Mouse (Mus musculus) neural tube, embryonic 13.5 days (tissue): ENCODE measurements at regions not wholly inside any gene's neighbourhood (a gene's known extent, or its start where the extent isn't known, plus 50 kb on each side); places are given as distances from the start of the nearest gene placed in this dataset.

ENCODE experiments used
- ATAC-seq: fragments of 200-750 bp; cut with Nextera tagmentation; 2 replicates; pipeline ENCODE4 v1.8.0; 2017; ENCODE audit warnings: low read depth, mild to moderate bottlenecking, moderate TSS enrichment, moderate library complexity
- H3K27ac ChIP-seq: fragments of 300-500 bp; sonication (generic); replicated peaks from 2 replicates; pipeline ENCODE4 v1.5.1; 2015; ENCODE audit warnings: moderate library complexity, mild to moderate bottlenecking, inconsistent platforms
- H3K27me3 ChIP-seq: fragments of 300-500 bp; sonication (generic); 2 replicates; pipeline ENCODE4 v1.6.1; 2015; ENCODE audit warnings: mild to moderate bottlenecking, inconsistent platforms
- H3K36me3 ChIP-seq: fragments of 300-500 bp; sonication (generic); 2 replicates; pipeline ENCODE4 v1.6.1; 2015; ENCODE audit warnings: mild to moderate bottlenecking, inconsistent platforms
- H3K4me1 ChIP-seq: fragments of 300-500 bp; sonication (generic); replicated peaks from 2 replicates; pipeline ENCODE4 v1.6.1; 2015; ENCODE audit warnings: inconsistent platforms
- H3K4me2 ChIP-seq: fragments of 300-500 bp; sonication (generic); 2 replicates; pipeline ENCODE4 v1.6.1; 2015; ENCODE audit warnings: inconsistent platforms, mild to moderate bottlenecking, moderate library complexity
- H3K4me3 ChIP-seq: fragments of 300-500 bp; sonication (generic); 2 replicates; pipeline ENCODE4 v1.5.1; 2015; ENCODE audit warnings: mild to moderate bottlenecking, inconsistent platforms
- H3K9ac ChIP-seq: fragments of 300-500 bp; sonication (generic); 2 replicates; pipeline ENCODE4 v1.6.1; 2015; ENCODE audit warnings: moderate library complexity, mild to moderate bottlenecking, inconsistent platforms
- H3K9me3 ChIP-seq: fragments of 300-500 bp; sonication (generic); 2 replicates; pipeline ENCODE4 v1.6.1; 2016; ENCODE audit warnings: inconsistent platforms
- WGBS: fragments of 180-500 bp; shearing (Covaris S2); methylation state at CpG from one replicate; pipeline ENCODE4 v1.1.7; 2015; 5-methylcytosine and 5-hydroxymethylcytosine counted together

- no peaks in the 10 kb centered on the region for H3K36me3 ChIP-seq
- ATAC-seq, result no peak
- H3K9ac ChIP-seq, result no peak overlapping the region
- WGBS, result 91% methylated on average over 9 of the region's 9 CpGs
- H3K4me1 ChIP-seq, result no peaks in the 10 kb centered on the region
- H3K4me3 ChIP-seq, result no peak overlapping the region
- no peaks in the 10 kb centered on the region for H3K27me3 ChIP-seq
- H3K27ac ChIP-seq, result no peak overlapping the region
- no peaks in the 10 kb centered on the region for H3K9me3 ChIP-seq
- no peak overlapping the region for H3K4me2 ChIP-seq
Observed at GRCm38 (mm10) chr14:106390546-106390945, 284.5 kb downstream of the Trim52 start.

DNA sequence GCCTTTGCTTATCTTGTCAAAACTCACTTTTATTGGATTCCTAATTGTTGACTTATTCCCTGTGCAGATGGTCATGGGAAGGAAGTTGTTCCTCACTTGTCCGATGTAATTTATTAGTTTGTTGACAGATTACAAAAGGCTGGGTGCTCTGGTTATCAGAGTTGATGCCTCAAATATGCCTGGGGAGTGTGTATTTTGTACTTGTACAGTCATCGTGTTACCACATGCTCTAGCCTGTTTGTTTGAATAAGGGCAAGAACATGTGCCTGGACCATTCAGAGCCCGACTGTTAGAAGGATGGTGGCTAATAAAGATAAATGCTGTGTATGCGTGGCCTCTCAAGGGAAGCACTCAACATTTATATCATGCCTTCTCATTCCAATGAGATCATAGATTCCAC, 288.0 kb downstream of the Trim52 start:
- Histone ChIP-seq H3K36me3 (no peaks in the 10 kb centered on the region), H3K4me1 (no peaks in the 10 kb centered on the region), H3K4me2 (no peak overlapping the region), H3K27me3 (no peaks in the 10 kb centered on the region), H3K9me3 (no peaks in the 10 kb centered on the region), H3K27ac (no peak overlapping the region), H3K4me3 (no peak overlapping the region), H3K9ac (no peak overlapping the region)
- no peak for ATAC-seq
- 77% methylated on average over 4 of the region's 4 CpGs for WGBS

GRCm38 (mm10) chr14:106412917-106413558, 307.0 kb downstream of the Trim52 start:
- Histone ChIP-seq H3K9me3 (no peaks in the 10 kb centered on the region), H3K9ac (no peak overlapping the region), H3K27ac (no peak overlapping the region), H3K4me2 (no peak overlapping the region), H3K36me3 (no peaks in the 10 kb centered on the region), H3K4me3 (no peak overlapping the region), H3K27me3 (no peaks in the 10 kb centered on the region), H3K4me1 (no peaks in the 10 kb centered on the region)
- WGBS, result 86% methylated on average over 2 of the region's 2 CpGs
- no peak for ATAC-seq

- Histone ChIP-seq H3K9me3 (no peaks in the 10 kb centered on the region), H3K27me3 (no peaks in the 10 kb centered on the region), H3K27ac (no peak overlapping the region), H3K9ac (no peak overlapping the region), H3K4me2 (no peak overlapping the region), H3K4me3 (no peak overlapping the region), H3K36me3 (no peaks in the 10 kb centered on the region), H3K4me1 (no peaks in the 10 kb centered on the region; the same call in 1 of the 2 replicates)
- no peak for ATAC-seq
- 56% methylated on average over 4 of the region's 4 CpGs for WGBS
Observed at GRCm38 (mm10) chr14:106424714-106425113, 318.7 kb downstream of the Trim52 start.

DNA sequence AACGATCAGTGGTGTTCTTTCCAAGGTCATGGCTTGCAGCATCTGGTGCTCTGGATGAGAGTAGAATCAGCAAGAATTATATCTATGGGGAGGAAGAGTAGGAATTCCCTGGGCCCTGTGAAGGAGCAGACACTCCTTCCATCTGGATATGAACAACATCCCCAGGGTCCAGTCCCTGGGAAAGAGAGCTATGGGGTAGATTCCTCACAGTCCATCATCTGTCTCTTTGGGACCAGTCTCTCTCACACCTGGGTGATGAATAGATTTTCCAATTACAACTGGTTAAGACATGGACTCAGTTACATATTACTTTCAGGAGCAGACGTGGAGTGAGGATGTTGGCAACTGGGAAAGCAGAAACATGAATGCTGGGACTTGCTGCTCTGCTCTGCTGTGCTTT, 322.6 kb downstream of the Trim52 start:
- H3K27me3 ChIP-seq, result no peaks in the 10 kb centered on the region
- 57% methylated on average over 2 of the region's 2 CpGs for WGBS
- no peak overlapping the region for H3K9ac ChIP-seq
- no peak overlapping the region for H3K4me3 ChIP-seq
- no peak overlapping the region for H3K4me2 ChIP-seq
- H3K36me3 ChIP-seq, result no peaks in the 10 kb centered on the region
- H3K27ac ChIP-seq, result no peak overlapping the region
- ATAC-seq, result no peak
- H3K9me3 ChIP-seq, result no peaks in the 10 kb centered on the region
- no peaks in the 10 kb centered on the region; the same call in 1 of the 2 replicates for H3K4me1 ChIP-seq

GRCm38 (mm10) chr14:106439282-106439681, 333.3 kb downstream of the Trim52 start:
- Histone ChIP-seq H3K4me2 (no peak overlapping the region), H3K27me3 (no peaks in the 10 kb centered on the region), H3K27ac (no peak overlapping the region), H3K9me3 (no peaks in the 10 kb centered on the region), H3K36me3 (no peaks in the 10 kb centered on the region), H3K4me1 (no peaks in the 10 kb centered on the region), H3K4me3 (no peak overlapping the region), H3K9ac (no peak overlapping the region)
- whole genome bisulfite sequencing, result 13% methylated on average over 5 of the region's 5 CpGs
- ATAC-seq, result peak; percentile 53; the same call in 1 of the 2 replicates

GRCm38 (mm10) chr14:106489074-106489473, 383.1 kb downstream of the Trim52 start:
- Histone ChIP-seq H3K27ac (no peak overlapping the region), H3K4me3 (no peak overlapping the region), H3K4me1 (no peaks in the 10 kb centered on the region), H3K27me3 (no peaks in the 10 kb centered on the region), H3K9me3 (no peaks in the 10 kb centered on the region), H3K9ac (no peak overlapping the region), H3K4me2 (no peak overlapping the region), H3K36me3 (no peaks in the 10 kb centered on the region)
- ATAC-seq, result no peak
- WGBS, result 91% methylated on average over 7 of the region's 7 CpGs

DNA sequence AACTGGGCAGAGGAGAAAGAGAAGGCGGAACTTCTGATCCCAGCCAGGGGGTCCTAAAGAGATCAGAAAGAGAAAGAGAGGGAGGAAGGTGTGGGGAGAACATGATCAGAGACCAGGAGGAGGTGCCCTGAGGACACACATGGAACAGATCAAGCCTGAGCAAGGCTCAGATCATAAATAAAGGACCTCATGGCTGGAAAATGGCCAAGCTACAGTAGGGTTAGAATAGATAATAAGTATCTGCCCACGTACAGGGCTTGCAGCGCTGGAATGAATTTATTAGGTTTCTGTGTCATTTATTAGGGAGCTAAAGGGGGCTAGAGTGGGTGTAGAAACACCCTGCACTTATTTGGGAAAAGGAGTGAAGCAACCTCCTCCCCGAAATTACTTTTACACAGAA, 385.4 kb downstream of the Trim52 start:
- no peak for ATAC-seq
- H3K4me3 ChIP-seq, result no peak overlapping the region
- no peak overlapping the region for H3K4me2 ChIP-seq
- H3K36me3 ChIP-seq, result no peaks in the 10 kb centered on the region
- H3K9ac ChIP-seq, result no peak overlapping the region
- no peak overlapping the region for H3K27ac ChIP-seq
- H3K9me3 ChIP-seq, result no peaks in the 10 kb centered on the region
- H3K27me3 ChIP-seq, result no peaks in the 10 kb centered on the region
- 77% methylated on average over 4 of the region's 4 CpGs for WGBS
- H3K4me1 ChIP-seq, result no peaks in the 10 kb centered on the region

DNA sequence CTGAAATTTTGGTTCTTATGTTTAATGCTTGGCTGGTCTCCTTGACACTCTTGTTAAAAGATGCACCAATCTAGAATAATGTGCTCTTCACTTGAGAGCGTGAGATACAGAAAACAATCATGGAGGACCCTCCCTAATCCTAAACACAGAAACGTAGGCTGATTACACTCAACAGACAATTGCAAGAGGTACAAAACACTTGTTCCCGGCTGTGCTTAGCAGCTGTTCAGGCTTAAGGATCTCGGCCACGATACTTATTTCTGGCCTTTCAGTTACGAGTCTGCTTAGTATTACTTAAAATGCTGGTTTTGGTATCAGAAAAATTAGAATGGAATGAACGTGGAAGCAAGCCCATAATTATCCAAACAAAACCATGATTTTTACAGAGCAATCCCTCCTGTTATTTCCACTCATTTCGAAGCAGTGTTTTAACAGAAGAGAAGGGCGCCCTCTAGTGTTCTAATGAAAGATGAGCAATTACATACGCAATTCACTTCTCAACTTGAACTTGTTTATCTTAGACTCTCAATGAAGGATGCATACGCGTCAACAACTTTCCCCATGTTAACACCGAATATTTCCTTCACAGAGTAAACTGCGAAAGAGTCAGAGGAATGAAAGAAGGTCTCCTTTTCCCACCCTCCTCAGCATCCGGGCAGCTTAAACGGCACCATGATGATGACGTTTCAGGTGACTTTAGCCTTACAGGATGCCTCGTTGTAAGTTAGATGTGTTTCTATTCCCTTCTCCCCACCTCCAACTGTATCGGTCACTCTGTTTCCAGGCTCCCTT, 394.5 kb downstream of the Trim52 start:
- ATAC-seq, result no peak
- no peak overlapping the region for H3K4me2 ChIP-seq

GRCm38 (mm10) chr14:106506921-106507320, 400.9 kb downstream of the Trim52 start:
- Histone ChIP-seq H3K4me1 (no peaks in the 10 kb centered on the region), H3K9ac (no peak overlapping the region), H3K27me3 (no peaks in the 10 kb centered on the region), H3K9me3 (no peaks in the 10 kb centered on the region), H3K4me2 (no peak overlapping the region), H3K4me3 (no peak overlapping the region), H3K27ac (no peak overlapping the region), H3K36me3 (no peaks in the 10 kb centered on the region)
- ATAC-seq, result no peak
- WGBS, result 76% methylated on average over 4 of the region's 4 CpGs

More for the DNA sequence above, 394.5 kb downstream of the Trim52 start:
- no peaks in the 10 kb centered on the region for H3K27me3 ChIP-seq
- H3K36me3 ChIP-seq, result no peaks in the 10 kb centered on the region
- H3K27ac ChIP-seq, result no peak overlapping the region
- WGBS, result 50% methylated on average over 19 of the region's 19 CpGs
- H3K9me3 ChIP-seq, result no peaks in the 10 kb centered on the region
- no peak overlapping the region for H3K4me3 ChIP-seq
- H3K4me1 ChIP-seq, result no peaks in the 10 kb centered on the region
- H3K9ac ChIP-seq, result no peak overlapping the region

GRCm38 (mm10) chr14:106518552-106519358, 412.8 kb downstream of the Trim52 start:
- H3K4me3 ChIP-seq, result no peak overlapping the region
- 0 out of 2 replicates have a peak, but pooled peaks have one; percentile 36 for ATAC-seq
- H3K9ac ChIP-seq, result no peak overlapping the region
- H3K27me3 ChIP-seq, result no peaks in the 10 kb centered on the region
- no peaks in the 10 kb centered on the region for H3K36me3 ChIP-seq
- H3K4me2 ChIP-seq, result no peak overlapping the region
- peak overlapping the region; percentile 25; the same call in 1 of the 2 replicates for H3K27ac ChIP-seq
- no peaks in the 10 kb centered on the region for H3K9me3 ChIP-seq
- 73% methylated on average over 12 of the region's 12 CpGs for WGBS
- 0 out of 2 replicates have a peak, but pooled peaks cover 3% of the 10 kb centered on the region for H3K4me1 ChIP-seq

GRCm38 (mm10) chr14:106520808-106521207, 414.8 kb downstream of the Trim52 start:
- no peak for ATAC-seq
- Histone ChIP-seq H3K27ac (no peak overlapping the region), H3K9me3 (no peaks in the 10 kb centered on the region), H3K27me3 (no peaks in the 10 kb centered on the region), H3K4me1 (0 out of 2 replicates have a peak, but pooled peaks cover 3% of the 10 kb centered on the region), H3K4me2 (no peak overlapping the region), H3K9ac (no peak overlapping the region), H3K4me3 (no peak overlapping the region), H3K36me3 (no peaks in the 10 kb centered on the region)
- 80% methylated on average over 8 of the region's 8 CpGs for WGBS
